Mouse (Mus musculus) liver, adult 2 months (tissue): ENCODE data around the gene Pgghg.

ENCODE experiments used
- CTCF ChIP-seq: fragments of 200-500 bp; IDR thresholded peaks from 2 replicates; pipeline ENCODE4 v1.5.1; 2011; ENCODE audit warnings: low read depth, low read length, control low read depth
- POLR2A ChIP-seq: fragments of 200-500 bp; IDR thresholded peaks from 2 replicates; pipeline ENCODE4 v1.6.1; 2011; ENCODE audit warnings: low read length, control low read depth; ENCODE audit not compliant: insufficient read depth; ENCODE audit errors: extremely low read depth

GRCm38 (mm10) chr7:140946980-140947379 lies 5.8 kb downstream of the Pgghg start:
- TF ChIP-seq CTCF (no peak), POLR2A (no peak)
